Mouse (Mus musculus) MEL (cell line): Measurements from ENCODE around the gene Fam20c.

ENCODE experiments used
- BHLHE40 ChIP-seq: IDR thresholded peaks from 2 replicates; pipeline ENCODE4 v1.6.1; 2012; ENCODE audit warnings: low read depth, mild to moderate bottlenecking, inconsistent platforms, low read length, improper control_type of control experiment, borderline replicate concordance
- CHD2 ChIP-seq: IDR thresholded peaks from 2 replicates; pipeline ENCODE4 v1.6.1; 2011; ENCODE audit warnings: low read length, improper control_type of control experiment
- CTCF ChIP-seq, 3 experiments: IDR thresholded peaks in 2 of 3; conservative IDR thresholded peaks in 1 of 3; 2 replicates each; pipeline ENCODE4 v1.5.1; 2011 to 2012; ENCODE audit warnings: low read length in 3 of 3, low read depth in 2 of 3, mild to moderate bottlenecking in 2 of 3, improper control_type of control experiment in 1 of 3, inconsistent platforms in 1 of 3, mixed read lengths in 1 of 3, moderate library complexity in 1 of 3; ENCODE audit not compliant: control insufficient read depth in 1 of 3, insufficient read depth in 1 of 3, poor library complexity in 1 of 3, severe bottlenecking in 1 of 3
- EP300 ChIP-seq, 2 experiments: IDR thresholded peaks; 2 replicates each; pipeline ENCODE4 v1.6.1; 2011; ENCODE audit warnings: improper control_type of control experiment in 2 of 2, low read length in 2 of 2, low read depth in 1 of 2, mild to moderate bottlenecking in 1 of 2
- GABPA ChIP-seq: IDR thresholded peaks from 2 replicates; pipeline ENCODE4 v1.6.1; 2012; ENCODE audit warnings: low read depth, mild to moderate bottlenecking, inconsistent platforms, low read length, improper control_type of control experiment, moderate library complexity
- HCFC1 ChIP-seq: IDR thresholded peaks from 2 replicates; pipeline ENCODE4 v1.6.1; 2012; ENCODE audit warnings: low read depth, mild to moderate bottlenecking, inconsistent platforms, low read length, improper control_type of control experiment, moderate library complexity
- MAFK ChIP-seq: IDR thresholded peaks from 2 replicates; pipeline ENCODE4 v1.6.1; 2011; ENCODE audit warnings: low read depth, mild to moderate bottlenecking, low read length, improper control_type of control experiment, borderline replicate concordance
- MAX ChIP-seq: IDR thresholded peaks from 2 replicates; pipeline ENCODE4 v1.6.1; 2011; ENCODE audit warnings: low read length, improper control_type of control experiment
- MAZ ChIP-seq: IDR thresholded peaks from 2 replicates; pipeline ENCODE4 v1.6.1; 2012; ENCODE audit warnings: low read depth, mild to moderate bottlenecking, inconsistent platforms, low read length, improper control_type of control experiment
- MYC ChIP-seq: IDR thresholded peaks from 2 replicates; pipeline ENCODE4 v1.6.1; 2011; ENCODE audit warnings: low read depth, mild to moderate bottlenecking, low read length, improper control_type of control experiment, moderate library complexity
- POLR2A ChIP-seq, 2 experiments: IDR thresholded peaks; 2 replicates each; pipeline ENCODE4 v1.6.1; 2011 to 2012; ENCODE audit warnings: low read length in 2 of 2, mild to moderate bottlenecking in 2 of 2, control low read depth in 1 of 2, improper control_type of control experiment in 1 of 2, low read depth in 1 of 2, moderate library complexity in 1 of 2; ENCODE audit not compliant: control insufficient read depth in 1 of 2, insufficient read depth in 1 of 2, poor library complexity in 1 of 2
- TAL1 ChIP-seq: IDR thresholded peaks from 2 replicates; pipeline ENCODE4 v1.6.1; 2012; ENCODE audit warnings: mild to moderate bottlenecking, inconsistent platforms, low read length, moderate library complexity, mixed read lengths
- TCF12 ChIP-seq: IDR thresholded peaks from 2 replicates; pipeline ENCODE4 v1.6.1; 2014; ENCODE audit warnings: low read depth, mild to moderate bottlenecking, inconsistent platforms, low read length, improper control_type of control experiment, moderate library complexity
- USF1 ChIP-seq: IDR thresholded peaks from 2 replicates; pipeline ENCODE4 v1.6.1; 2014; ENCODE audit warnings: low read depth, mild to moderate bottlenecking, inconsistent platforms, low read length, improper control_type of control experiment, moderate library complexity

DNA sequence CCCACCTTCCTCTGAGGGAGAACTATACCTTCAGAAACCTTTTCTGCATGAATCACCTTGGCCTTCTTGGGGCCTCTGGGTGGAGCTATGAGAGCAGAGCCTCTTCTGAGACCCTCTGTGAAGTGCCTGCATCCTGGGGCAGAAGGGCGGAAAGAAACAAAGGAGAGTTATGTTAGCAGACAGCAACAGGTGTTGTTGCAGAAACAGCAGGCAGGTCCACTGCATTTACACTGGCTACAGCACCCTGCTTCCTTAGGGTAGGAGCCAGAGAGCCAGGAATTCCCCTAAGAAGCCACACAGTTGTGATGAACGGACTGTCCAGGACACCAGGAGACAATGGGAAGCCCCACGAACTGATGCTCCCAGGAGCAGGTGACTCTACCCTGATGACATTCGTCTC, 1.0 kb upstream of the Fam20c start:
- TF ChIP-seq MAX (no peak), MAZ (no peak), MYC (no peak), MAFK (no peak), TCF12 (no peak), EP300 (IDR thresholded peaks at IDR 0.05; ENCODE audit: low read depth in 1 of 2, low read length in 2 of 2) (no peak), CHD2 (no peak), CTCF (IDR thresholded peaks at IDR 0.05 in 2 of 3, conservative IDR thresholded peaks at IDR 0.05 in 1 of 3; ENCODE audit: control insufficient read depth in 1 of 3, insufficient read depth in 1 of 3, low read depth in 2 of 3, low read length in 3 of 3, poor library complexity in 1 of 3, severe bottlenecking in 1 of 3) (no peak), POLR2A (IDR thresholded peaks at IDR 0.05; ENCODE audit: control insufficient read depth in 1 of 2, insufficient read depth in 1 of 2, low read depth in 1 of 2, low read length in 2 of 2, poor library complexity in 1 of 2) (no peak), USF1 (no peak), HCFC1 (no peak), GABPA (no peak), BHLHE40 (no peak), TAL1 (no peak)
